Mouse (Mus musculus): ENCODE measurements around the gene Cdrt4.

The Cdrt4 gene

DNA sequence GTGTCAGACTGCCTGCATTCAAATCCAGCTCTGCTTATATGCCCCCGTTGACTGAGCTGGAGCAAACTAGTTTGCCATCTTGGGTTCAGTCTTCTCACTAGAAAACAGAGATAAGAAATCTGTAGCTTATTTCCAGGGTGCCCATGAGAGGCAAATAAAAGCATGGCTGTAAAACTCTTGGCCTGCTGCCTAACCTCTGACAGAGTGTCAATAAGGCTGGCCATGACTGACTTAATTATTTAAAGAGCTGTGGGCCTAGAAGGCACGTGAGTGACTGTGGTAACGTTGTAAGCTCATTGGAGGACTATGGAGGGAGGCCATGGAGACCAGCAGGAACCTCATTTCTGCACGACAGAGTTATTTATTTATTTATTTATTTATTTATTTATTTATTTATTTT is 5.5 kb upstream of the Cdrt4 start:
- no peak for DNase-seq

DNA sequence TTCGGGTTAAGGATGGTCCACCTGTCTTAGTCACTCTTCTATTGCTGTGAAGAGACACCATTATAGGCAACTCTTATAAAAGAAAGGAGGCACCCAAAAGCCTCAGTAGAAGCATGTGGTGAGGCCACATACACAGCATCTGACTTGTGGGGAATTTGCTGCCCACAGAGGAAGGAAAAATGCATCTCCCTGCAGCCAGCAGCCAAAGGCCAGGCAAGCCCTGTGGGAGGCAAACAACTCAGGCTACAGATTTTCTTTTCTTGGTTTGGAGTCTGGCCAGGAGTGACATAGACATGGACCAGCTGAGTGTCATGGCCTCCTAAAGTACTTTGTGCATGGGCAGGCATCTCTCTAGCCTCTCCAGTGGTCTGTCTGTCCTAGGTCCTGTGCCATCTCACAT is 1.4 kb upstream of the Cdrt4 start:
- DNase-seq, result no peak

DNA sequence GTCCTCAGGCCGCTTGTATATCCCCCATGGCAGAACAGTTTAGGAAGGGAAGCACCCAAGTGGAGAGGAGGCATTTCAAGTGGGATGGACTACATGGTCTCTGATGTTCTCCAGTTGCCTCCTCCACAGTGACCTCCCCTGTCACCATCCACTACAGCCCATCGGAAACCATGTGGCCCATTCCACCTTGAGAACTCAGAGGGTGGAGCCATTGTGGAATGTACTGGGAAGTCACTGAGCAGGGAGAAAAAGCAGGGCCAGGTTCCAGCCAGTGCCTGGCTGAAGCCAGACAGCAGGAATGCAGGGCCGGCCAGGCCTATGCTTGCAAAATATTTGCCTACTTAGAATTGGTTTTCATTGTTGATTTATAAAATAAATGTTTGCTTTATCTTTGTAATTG is 3.8 kb downstream of the Cdrt4 start:
- DNase-seq, result no peak

DNA sequence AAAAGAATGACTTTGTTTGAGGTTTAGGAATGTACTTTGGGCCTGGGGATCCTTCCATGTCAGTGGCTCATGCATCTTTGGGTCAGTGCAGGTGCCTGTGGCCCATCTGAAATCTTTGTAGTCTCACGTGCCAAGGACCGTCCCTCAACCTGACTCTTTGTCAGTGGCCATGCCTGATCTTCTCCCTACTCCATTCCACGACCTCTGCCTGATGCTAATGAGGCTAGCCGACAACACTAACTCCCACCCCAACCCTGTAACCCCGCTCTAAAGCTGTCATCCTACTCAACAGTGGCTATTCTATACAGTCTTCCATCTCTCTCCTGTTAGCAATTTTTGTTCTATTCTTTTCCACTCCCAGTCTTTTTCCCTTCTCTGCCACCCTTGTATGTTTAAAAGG is 4.2 kb downstream of the Cdrt4 start:
- no peak for DNase-seq

DNA sequence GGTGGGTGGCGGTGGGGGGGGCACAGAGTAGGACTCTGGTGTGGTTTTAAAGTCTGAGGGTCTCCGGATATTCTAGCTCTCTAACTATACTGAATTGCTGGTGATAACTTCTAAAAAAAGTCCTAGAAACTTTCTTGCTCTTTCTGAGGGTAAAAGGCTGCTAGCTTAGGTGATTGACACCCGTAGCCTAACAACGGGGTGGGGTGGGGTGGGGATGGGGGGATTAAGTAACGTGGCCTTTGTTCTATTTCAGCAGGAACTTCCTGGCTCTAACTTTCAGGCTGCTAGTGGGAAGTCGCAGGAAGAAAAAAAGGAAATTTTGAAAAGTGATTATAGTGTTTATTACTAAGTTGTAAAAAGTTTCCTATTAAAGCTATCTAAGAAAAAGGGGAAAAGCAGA is 4.8 kb downstream of the Cdrt4 start:
- no peak for DNase-seq

DNA sequence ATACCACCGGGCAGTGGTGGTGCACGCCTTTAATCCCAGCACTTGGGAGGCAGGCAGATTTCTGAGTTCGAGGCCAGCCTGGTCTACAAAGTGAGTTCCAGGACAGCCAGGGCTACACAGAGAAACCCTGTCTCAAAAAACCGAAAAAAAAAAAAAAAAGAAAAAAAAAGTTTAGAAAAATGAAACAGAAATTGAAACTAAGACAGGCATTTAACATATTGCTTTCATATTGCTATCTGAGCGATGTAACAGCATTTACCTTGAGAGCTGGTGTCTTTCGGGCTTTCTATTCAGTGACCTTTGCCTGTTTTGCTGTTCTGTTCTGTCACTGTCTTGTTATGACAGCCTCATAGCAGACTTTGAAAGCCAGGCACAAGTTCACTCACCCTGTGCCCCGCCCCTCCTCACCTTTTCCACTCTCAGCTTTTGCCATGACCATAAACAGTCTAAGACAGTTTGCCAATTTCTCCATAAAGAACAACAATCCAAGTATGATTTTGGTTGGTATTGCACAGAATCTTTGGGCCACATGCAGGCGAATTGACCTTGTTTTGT is 6.7 kb downstream of the Cdrt4 start:
- no peak for DNase-seq

DNA sequence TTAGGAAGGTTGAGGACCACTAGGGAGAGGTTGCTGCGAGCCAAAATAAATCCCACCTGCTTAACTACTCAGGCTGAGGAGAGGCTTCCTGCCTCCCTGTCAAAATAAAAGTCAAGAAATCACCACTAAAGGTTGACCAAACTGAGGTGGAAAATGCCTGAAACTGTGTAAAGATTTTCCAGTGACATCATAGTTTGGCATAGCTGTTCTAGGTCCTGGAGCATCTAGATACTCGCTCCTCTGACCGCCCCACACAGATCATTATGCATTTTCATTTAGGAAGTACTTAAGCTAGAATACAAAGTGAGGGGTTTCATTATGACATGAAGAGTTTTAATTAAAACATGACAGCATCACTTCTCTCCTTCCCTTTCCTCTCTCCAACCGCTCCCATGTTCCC is 12.3 kb downstream of the Cdrt4 start:
- no peak for DNase-seq

DNA sequence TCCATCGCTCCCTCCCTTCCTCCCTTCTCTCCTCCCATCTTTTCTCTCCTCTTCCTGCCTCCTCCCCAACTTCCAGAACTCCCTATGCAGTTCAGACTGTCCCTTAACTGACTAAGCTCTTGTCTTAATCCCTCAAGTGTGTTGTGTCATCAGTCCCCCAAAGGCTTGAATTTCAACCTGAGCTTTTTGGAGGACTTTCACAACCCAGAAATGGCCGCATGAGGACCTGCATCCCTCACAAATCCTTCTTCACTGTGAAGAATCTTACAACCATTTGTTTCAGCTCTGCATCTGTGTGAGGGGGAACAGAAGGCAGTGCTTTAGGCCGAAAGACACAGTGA is 15.4 kb downstream of the Cdrt4 start:
- no peak for DNase-seq

DNA sequence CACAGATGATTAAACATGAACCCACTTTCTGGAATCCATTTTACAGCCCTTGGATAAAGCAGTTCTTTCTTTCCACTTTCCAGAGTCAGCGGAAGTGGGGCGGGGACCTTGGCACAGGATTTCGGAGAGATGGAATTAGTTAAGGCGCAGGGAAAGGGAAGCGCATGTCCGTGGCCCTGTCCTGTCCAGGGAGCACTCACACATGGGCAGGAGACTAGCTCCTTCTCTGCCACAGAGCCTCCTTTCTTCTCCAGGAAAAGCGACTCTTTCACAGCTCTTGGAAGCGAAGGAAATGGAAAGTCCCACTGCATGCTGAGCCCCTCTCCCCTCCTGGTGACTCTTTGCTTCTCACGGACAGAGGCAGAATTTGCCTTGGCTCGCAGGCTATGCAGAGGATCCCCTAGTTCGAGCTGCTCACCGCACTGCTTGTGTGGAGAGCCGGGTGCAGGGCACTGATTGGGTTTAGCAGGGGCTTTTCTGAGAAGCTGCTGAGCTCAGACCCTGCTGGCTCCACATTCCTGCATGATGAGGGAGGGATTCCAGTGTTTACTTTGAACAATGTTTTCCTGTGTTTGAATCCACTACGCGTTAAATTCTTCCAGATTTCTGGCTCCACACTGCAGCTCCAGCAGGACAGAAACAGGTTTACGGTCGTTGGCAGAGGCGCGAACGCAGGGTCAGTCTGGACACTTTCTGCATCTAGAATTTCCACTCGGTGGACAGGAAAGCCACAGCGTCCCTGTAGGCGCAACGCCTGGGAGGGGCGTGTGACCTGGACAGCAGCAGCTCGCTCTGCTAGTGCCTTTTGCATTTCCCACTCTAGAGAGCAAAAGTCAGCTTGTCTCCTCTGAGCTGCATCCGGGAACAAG is 16.0 kb downstream of the Cdrt4 start:
- DNase-seq, result no peak

DNA sequence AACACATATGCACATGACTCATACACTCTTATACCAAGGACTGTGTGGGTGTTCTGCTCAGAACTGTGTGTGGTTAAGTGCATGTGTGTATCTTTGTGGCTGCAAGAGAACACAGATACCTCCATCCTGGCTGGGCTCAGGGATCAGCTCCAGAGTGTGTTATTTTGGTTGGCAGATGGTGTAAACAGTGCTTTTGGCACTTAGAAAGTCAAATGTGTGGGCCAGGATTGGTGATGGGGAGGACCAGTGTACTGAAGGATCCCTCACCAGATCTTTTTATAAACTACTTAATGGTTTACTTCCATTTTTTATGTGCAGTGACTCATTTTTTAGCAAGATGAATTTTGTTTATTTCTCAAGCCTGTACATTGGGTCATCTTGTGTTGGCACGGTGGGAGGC is 26.2 kb downstream of the Cdrt4 start:
- no peak for DNase-seq

DNA sequence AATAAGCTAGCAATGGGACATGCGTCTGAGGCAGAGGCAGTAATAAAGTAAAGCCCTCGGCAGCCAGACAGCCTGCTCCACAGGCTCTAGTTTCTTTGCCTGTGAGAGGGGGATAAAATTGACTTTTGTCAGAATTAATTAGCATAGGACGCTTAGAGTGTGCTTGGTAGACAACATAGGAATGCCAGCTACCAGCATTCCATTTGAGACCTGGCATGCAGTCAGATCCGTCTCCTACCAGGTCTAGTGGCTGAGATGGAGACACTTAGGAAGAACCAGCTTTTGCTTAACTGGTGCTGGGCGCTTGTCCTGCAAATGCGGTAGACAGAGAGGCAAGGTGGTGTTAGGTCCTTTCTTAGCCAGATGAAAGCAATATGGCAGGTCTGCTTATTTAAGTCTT is 27.9 kb downstream of the Cdrt4 start:
- DNase-seq, result no peak

DNA sequence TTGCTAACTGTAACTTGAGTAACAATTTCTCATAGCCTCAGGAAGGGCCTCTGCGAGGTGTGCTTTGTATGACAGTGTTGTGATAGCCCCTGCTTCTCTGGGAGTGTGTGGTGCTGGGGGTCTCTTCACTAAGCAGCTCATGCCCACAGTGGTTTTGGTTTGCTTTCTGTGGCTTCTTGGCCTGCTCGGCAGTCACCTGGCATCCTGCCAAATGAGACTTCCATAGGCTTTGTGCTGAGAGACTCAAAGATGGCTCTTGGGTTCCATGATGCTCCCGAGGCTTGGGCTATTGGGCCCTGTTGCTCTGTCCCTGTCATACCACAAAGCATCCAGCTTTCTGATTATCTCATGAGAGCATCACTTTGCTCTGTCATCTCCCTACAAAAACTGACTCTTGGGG is 30.7 kb downstream of the Cdrt4 start:
- DNase-seq, result no peak

DNA sequence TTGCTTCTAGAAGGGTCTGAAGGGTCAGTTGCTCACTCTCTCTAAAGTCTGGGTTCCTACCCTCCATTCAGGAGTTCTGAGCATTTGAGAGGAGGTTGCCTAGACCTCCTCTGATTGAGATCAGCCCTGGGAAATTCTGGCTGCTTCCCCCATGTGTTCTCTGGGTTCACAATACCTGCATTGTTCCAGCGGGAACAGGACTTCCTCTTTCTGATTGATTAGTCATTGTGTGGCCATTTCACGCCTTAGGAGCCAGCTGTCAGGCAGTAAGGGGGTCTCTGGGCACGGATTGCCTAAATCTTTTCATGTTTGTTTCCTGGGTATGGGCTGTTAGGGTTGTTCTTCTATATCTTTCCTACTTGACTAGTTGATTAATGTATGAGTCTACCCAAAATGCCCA is 32.8 kb downstream of the Cdrt4 start:
- DNase-seq, result no peak

DNA sequence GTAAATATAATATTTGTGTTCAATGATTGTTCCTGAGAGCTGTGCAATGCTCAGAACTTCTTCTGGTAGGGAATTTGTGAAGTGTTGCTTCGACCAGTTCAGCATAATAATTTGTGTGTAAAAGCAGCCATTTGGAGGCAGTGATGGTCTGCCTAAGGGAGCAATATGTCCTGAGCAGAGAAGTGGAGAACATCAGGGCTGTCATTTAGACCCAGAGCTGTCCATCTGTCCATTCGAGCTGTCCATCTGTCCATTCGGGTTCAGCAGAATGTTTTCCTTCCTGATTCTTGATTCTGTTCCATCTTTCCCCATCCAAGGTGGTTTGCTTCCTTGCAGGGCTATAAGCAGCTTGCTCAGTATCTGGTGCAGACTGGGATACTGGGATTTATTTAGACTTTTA is 33.4 kb downstream of the Cdrt4 start:
- no peak for DNase-seq

DNA sequence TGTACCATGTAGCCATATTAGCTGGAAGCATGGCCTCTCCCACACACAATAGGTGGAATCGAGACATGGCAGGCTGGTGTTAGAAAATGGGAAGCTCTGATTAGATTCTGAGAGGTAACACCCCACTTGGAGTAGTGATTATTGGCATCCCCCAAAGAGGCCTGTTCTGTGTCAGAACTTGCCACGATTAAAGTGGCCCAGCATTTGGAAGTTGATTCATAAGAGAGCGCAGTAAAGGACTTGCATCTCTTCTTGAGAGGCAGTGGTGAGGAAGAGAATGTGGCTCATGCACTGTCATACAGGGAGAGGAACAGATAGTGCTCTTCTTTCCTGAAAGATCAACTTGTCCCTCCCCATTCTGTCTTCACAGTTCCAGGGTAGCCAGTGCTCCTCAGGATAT is 34.1 kb downstream of the Cdrt4 start:
- DNase-seq, result no peak

DNA sequence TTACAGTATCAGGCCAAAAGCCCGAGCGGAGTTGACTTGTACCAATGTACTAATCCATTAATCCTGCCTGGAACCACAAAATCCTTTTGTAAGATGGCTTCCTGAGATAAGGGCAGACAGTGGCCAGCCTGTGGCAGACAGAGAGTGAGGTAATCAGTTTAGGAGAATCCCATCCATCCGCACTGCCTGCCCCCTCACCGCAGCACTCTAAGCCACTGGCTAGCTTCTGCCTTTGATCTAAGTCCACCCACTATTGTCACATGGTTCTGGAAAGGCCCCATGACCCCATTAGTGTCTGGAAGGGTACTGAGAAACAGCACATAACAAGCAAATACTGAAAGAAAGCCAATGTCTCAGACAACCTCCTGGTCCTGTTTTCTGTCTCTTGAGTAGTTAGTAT is 35.6 kb downstream of the Cdrt4 start:
- no peak for DNase-seq

DNA sequence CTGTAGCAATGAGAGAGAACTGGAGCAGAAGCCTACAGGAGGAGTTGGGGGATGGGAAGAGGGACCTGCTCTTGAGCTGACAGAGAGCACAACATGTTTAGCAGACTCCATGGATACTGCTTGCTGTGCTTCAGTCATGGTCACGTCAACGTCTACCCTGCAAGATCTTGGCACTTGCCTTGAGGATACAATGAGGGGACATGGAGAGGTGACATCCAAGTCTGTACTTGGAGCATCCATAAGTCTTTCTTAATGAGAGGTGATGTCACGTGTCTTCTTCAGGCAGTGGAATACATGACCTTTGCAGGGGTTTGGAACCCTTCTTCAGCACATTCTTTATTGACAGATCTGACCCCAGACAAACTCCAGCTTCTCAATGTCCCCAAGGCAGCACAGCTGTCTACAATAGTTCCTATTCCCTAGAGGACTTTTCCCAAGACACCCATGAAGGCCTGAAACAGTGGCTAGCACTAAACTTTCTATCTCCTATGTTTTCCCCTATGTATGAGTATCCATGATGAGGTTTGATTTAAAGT is 39.2 kb downstream of the Cdrt4 start:
- DNase-seq, result no peak

DNA sequence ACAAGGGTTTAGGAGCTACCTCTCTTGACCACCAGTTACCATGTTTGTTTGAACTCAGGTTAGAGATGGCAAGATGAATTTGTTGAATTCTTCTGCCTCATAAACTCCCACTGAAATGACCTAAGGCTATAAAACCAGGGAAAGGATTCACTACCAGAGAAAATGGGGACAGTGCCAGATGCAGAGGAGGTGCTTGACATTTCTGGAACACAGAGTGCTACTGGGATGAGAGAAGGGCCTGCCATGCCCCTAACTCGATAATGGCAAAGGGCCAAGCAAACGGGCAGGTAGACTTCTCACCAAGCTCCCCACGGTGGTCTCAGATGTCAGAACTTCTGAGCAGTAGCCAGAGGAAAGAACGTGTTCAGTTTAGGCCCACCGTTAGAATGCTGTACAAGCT is 39.8 kb downstream of the Cdrt4 start:
- no peak for DNase-seq

DNA sequence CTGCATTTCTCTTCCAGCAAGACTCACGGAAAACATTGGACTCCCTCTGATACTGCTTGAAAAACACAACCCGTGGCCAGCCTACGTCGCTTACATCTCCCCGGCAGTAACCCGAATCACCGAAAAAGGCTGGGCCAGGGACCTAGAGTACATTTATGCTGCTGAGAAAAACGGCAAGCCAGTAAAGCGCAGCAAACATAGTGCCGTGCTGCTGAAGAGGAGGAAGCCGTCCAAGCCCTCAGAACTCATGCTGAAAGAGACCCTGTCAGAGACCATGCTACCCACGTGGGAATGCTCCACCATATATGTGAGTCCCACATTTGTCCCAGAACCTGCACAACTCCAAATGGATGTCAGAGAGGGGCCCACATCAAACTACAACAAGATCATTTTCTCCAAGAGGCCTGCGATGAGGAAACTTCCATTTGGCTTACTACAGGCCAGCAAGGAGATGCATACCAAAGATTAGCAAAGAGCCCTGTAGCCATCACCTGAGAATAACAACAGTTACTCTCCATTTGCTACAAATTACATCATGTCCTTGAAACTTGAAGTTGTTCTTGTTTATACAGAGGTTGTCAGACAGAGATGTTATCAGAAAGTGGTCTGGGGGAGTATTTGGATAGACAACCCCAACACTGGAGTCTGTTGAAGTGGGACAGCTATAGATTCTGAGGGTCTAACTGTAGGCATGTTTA is 41.7 kb downstream of the Cdrt4 start:
- no peak for DNase-seq

DNA sequence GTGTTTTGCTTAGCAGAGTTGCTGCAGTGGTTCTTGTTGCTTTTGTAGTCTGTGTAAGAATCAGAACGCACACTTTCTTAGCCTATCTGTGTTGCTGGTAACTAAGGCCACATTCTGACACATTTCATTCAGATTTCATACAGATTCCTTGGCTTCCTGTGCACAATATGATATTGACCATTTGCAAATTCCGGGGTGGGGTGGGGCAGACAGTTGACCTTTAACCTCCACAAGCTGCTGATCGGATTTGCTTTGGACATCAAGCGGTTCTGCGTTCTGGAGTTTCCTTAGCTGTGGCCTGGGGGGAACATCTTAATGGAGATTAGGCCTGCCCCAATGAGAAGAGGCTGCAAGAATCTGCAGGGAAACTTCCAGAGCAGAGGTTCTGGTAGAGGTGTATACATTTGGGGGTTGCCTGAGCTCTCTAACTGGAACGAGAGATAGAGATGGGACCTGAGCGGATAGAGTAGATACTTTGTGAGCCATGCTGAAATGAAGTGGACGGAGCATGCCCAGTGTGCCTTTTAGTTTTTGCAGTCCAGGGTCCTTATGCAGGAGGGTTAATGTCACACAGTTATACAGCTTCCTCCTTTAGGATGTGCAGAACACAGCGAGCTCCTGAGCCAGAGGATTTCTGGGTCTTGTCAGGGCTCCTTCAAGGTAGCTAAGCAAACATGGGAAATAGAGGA is 44.2 kb downstream of the Cdrt4 start:
- no peak for DNase-seq

DNA sequence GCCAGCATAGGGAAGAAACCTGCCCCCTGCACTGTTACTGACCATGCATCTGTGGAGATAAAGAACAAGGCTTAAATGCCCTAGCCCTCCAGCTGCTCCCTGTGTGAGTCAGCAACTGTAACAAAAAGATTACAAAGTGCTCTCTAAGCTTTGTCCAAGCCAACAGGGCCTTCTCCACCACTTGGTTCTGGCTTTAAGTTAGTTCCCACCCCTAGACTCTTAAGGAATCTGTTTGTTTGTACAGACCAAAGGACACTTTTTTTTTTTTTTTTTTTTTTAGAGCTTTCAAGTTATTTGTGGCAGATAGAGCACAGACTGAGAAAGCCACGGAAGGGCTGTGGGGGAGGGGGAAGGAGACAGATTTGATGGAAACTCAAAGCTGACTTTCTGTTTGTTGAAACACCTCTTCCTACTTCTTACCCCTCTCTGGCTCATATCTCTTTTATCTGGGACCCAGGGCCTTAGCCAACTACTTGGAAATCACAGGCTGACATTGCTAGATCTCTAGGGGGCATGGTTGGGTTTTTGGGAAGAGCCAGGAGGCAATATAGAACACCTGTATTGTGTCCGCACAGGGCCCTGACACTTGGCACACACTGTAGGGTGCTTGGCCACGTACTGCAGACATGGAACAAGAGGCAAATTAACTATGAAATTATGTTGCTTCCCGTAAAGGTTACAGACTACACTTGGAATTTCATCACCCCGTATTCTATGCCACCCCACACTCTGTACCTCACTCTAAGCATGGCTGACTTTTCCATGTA is 44.9 kb downstream of the Cdrt4 start:
- no peak for DNase-seq

DNA sequence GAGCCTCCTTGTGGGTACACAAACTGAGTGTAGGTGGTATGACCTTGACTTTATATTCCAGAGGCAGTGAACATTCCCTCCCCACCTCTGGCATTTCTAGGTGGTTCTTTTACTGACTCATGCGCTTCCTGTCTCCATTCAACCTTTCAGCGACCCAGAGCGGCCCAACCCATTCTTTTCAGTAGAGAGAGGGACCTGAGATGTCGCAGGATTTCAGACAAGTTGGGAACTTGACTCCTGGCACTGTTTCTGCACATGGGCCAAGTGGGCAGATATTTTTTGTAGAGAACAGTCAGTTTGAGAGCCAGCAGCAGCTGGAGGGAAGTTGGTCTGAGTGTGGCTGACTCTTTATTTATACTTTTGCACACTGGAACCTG is 45.5 kb downstream of the Cdrt4 start:
- no peak for DNase-seq
